Mouse (Mus musculus): Measurements from ENCODE around the gene Pla2g2e. TPM values are rescaled to one million over a fixed set of nuclear protein-coding genes. Genes with fewer than 3 reads are reported as not detected.

Gene Pla2g2e
- not detected in 2 replicates for polyA plus RNA-seq (2015; fragmentation: Nextera tagmentation; extraction: Ambion mirVana)

GRCm38 (mm10) chr4:138877731-138878130 is at the start of gene Pla2g2e:
TSS of gene Pla2g2e (plus strand) at chr4:138877942.
- Histone ChIP-seq H3K36me3 (no peaks in the 10 kb centered on the region), H3K9me3 (replicated peaks) (no peaks in the 10 kb centered on the region), H3K9ac (no peak within 1 kb of the TSS), H3K27me3 (peaks cover 6% of the 10 kb centered on the region), H3K27ac (no peak within 1 kb of the TSS), H3K4me2 (no peak within 1 kb of the TSS), H3K4me3 (replicated peaks) (no peak within 1 kb of the TSS), H3K4me1 (replicated peaks) (no peaks in the 10 kb centered on the region)
- DNase-seq (no peak), ATAC-seq (ENCODE audit: low read depth) (no peak)
- 59% methylated on average over 4 of the region's 4 CpGs for WGBS (ENCODE audit: insufficient replicate concordance)

GRCm38 (mm10) chr4:138839806-138840205 is 37.9 kb upstream of the Pla2g2e start:
- no peak overlapping the region for H3K4me3 ChIP-seq (replicated peaks)
- DNase-seq: no peak
- 61% methylated on average over 6 of the region's 6 CpGs for WGBS (ENCODE audit: insufficient replicate concordance)
- peaks cover 9% of the 10 kb centered on the region; the same call in 1 of the 2 replicates for H3K9me3 ChIP-seq (replicated peaks)
- no peaks in the 10 kb centered on the region for H3K4me1 ChIP-seq (replicated peaks)
- no peaks in the 10 kb centered on the region for H3K36me3 ChIP-seq
- H3K9ac ChIP-seq: no peak overlapping the region
- no peak overlapping the region for H3K27ac ChIP-seq
- no peaks in the 10 kb centered on the region for H3K27me3 ChIP-seq
- ATAC-seq (ENCODE audit: low read depth): no peak
- no peak overlapping the region for H3K4me2 ChIP-seq

GRCm38 (mm10) chr4:138840726-138841125 is 37.0 kb upstream of the Pla2g2e start:
- Histone ChIP-seq H3K4me2 (no peak overlapping the region), H3K9me3 (replicated peaks) (peaks cover 13% of the 10 kb centered on the region; the same call in 1 of the 2 replicates), H3K4me3 (replicated peaks) (no peak overlapping the region), H3K9ac (no peak overlapping the region), H3K36me3 (no peaks in the 10 kb centered on the region), H3K27ac (no peak overlapping the region), H3K27me3 (no peaks in the 10 kb centered on the region), H3K4me1 (replicated peaks) (no peaks in the 10 kb centered on the region)
- ATAC-seq (ENCODE audit: low read depth) (no peak), DNase-seq (no peak)
- WGBS (ENCODE audit: insufficient replicate concordance): 61% methylated on average over 8 of the region's 8 CpGs

GRCm38 (mm10) chr4:138841386-138841785 is 36.4 kb upstream of the Pla2g2e start:
- no peaks in the 10 kb centered on the region for H3K36me3 ChIP-seq
- H3K27ac ChIP-seq: no peak overlapping the region
- DNase-seq: no peak
- H3K4me2 ChIP-seq: no peak overlapping the region
- WGBS (ENCODE audit: insufficient replicate concordance): 78% methylated on average over 7 of the region's 7 CpGs
- H3K27me3 ChIP-seq: no peaks in the 10 kb centered on the region
- H3K9ac ChIP-seq: no peak overlapping the region
- H3K4me1 ChIP-seq (replicated peaks): no peaks in the 10 kb centered on the region
- no peak for ATAC-seq (ENCODE audit: low read depth)
- no peak overlapping the region for H3K4me3 ChIP-seq (replicated peaks)
- peaks cover 13% of the 10 kb centered on the region; the same call in 1 of the 2 replicates for H3K9me3 ChIP-seq (replicated peaks)

- DNase-seq (peak; percentile 15), ATAC-seq (ENCODE audit: low read depth) (no peak)
- WGBS (ENCODE audit: insufficient replicate concordance): 2% methylated on average over 4 of the region's 4 CpGs
- H3K9ac ChIP-seq: no peak overlapping the region
- no peak overlapping the region for H3K4me3 ChIP-seq (replicated peaks)
- no peaks in the 10 kb centered on the region for H3K4me1 ChIP-seq (replicated peaks)
- peaks cover 12% of the 10 kb centered on the region for H3K27me3 ChIP-seq
- no peaks in the 10 kb centered on the region for H3K36me3 ChIP-seq
- no peaks in the 10 kb centered on the region for H3K9me3 ChIP-seq (replicated peaks)
- no peak overlapping the region for H3K27ac ChIP-seq
- H3K4me2 ChIP-seq: no peak overlapping the region
Observed at GRCm38 (mm10) chr4:138851463-138851862, 26.3 kb upstream of the Pla2g2e start.

- no peak overlapping the region for H3K4me2 ChIP-seq
- no peak overlapping the region for H3K27ac ChIP-seq
- no peak overlapping the region for H3K4me3 ChIP-seq (replicated peaks)
- ATAC-seq (ENCODE audit: low read depth) (no peak), DNase-seq (no peak)
- H3K27me3 ChIP-seq: peaks cover 12% of the 10 kb centered on the region
- no peaks in the 10 kb centered on the region for H3K4me1 ChIP-seq (replicated peaks)
- no peaks in the 10 kb centered on the region for H3K9me3 ChIP-seq (replicated peaks)
- H3K9ac ChIP-seq: no peak overlapping the region
- no peaks in the 10 kb centered on the region for H3K36me3 ChIP-seq
- WGBS (ENCODE audit: insufficient replicate concordance): 60% methylated on average over 6 of the region's 6 CpGs
Observed at GRCm38 (mm10) chr4:138852961-138853360, 24.8 kb upstream of the Pla2g2e start.

- no peak for DNase-seq
Observed at GRCm38 (mm10) chr4:138855092-138855632, 22.6 kb upstream of the Pla2g2e start.

GRCm38 (mm10) chr4:138856491-138856890 is 21.3 kb upstream of the Pla2g2e start:
- H3K9me3 ChIP-seq (replicated peaks): no peaks in the 10 kb centered on the region
- no peak overlapping the region for H3K4me2 ChIP-seq
- H3K4me1 ChIP-seq (replicated peaks): no peaks in the 10 kb centered on the region
- H3K4me3 ChIP-seq (replicated peaks): no peak overlapping the region
- ATAC-seq (ENCODE audit: low read depth): no peak
- 11% methylated on average over 7 of the region's 7 CpGs for WGBS (ENCODE audit: insufficient replicate concordance)
- peak; percentile 43 for DNase-seq
- H3K27me3 ChIP-seq: peaks cover 12% of the 10 kb centered on the region
- no peak overlapping the region for H3K9ac ChIP-seq
- no peak overlapping the region for H3K27ac ChIP-seq
- H3K36me3 ChIP-seq: no peaks in the 10 kb centered on the region

More at GRCm38 (mm10) chr4:138855092-138855632, 22.6 kb upstream of the Pla2g2e start:
- H3K27ac ChIP-seq: no peak overlapping the region
- no peak overlapping the region for H3K9ac ChIP-seq
- no peaks in the 10 kb centered on the region for H3K9me3 ChIP-seq (replicated peaks)
- H3K4me3 ChIP-seq (replicated peaks): no peak overlapping the region
- ATAC-seq (ENCODE audit: low read depth): no peak
- peaks cover 9% of the 10 kb centered on the region for H3K27me3 ChIP-seq
- WGBS (ENCODE audit: insufficient replicate concordance): 69% methylated on average over 9 of the region's 9 CpGs
- H3K36me3 ChIP-seq: no peaks in the 10 kb centered on the region
- no peaks in the 10 kb centered on the region for H3K4me1 ChIP-seq (replicated peaks)
- H3K4me2 ChIP-seq: no peak overlapping the region

- Histone ChIP-seq H3K9me3 (replicated peaks) (no peaks in the 10 kb centered on the region), H3K4me2 (no peak overlapping the region), H3K36me3 (no peaks in the 10 kb centered on the region), H3K4me1 (replicated peaks) (no peaks in the 10 kb centered on the region), H3K27ac (no peak overlapping the region), H3K27me3 (peaks cover 12% of the 10 kb centered on the region), H3K9ac (no peak overlapping the region), H3K4me3 (replicated peaks) (no peak overlapping the region)
- ATAC-seq (ENCODE audit: low read depth) (no peak), DNase-seq (no peak)
- 25% methylated on average over 10 of the region's 10 CpGs for WGBS (ENCODE audit: insufficient replicate concordance)
Observed at GRCm38 (mm10) chr4:138857576-138857975, 20.2 kb upstream of the Pla2g2e start.

GRCm38 (mm10) chr4:138858446-138858845 is 19.3 kb upstream of the Pla2g2e start:
- H3K9me3 ChIP-seq (replicated peaks): no peaks in the 10 kb centered on the region
- no peak overlapping the region for H3K4me2 ChIP-seq
- no peak overlapping the region for H3K9ac ChIP-seq
- H3K4me3 ChIP-seq (replicated peaks): no peak overlapping the region
- no peaks in the 10 kb centered on the region for H3K36me3 ChIP-seq
- H3K27ac ChIP-seq: no peak overlapping the region
- H3K4me1 ChIP-seq (replicated peaks): no peaks in the 10 kb centered on the region
- no peak for DNase-seq
- 49% methylated on average over 15 of the region's 15 CpGs for WGBS (ENCODE audit: insufficient replicate concordance)
- H3K27me3 ChIP-seq: peaks cover 12% of the 10 kb centered on the region
- no peak for ATAC-seq (ENCODE audit: low read depth)

GRCm38 (mm10) chr4:138859245-138859644 is 18.5 kb upstream of the Pla2g2e start:
- no peak for ATAC-seq (ENCODE audit: low read depth)
- 19% methylated on average over 9 of the region's 9 CpGs for WGBS (ENCODE audit: insufficient replicate concordance)

GRCm38 (mm10) chr4:138859728-138860127 is 18.0 kb upstream of the Pla2g2e start:
- Histone ChIP-seq H3K27me3 (peaks cover 14% of the 10 kb centered on the region), H3K9me3 (replicated peaks) (no peaks in the 10 kb centered on the region), H3K36me3 (no peaks in the 10 kb centered on the region), H3K9ac (no peak overlapping the region), H3K4me1 (replicated peaks) (no peaks in the 10 kb centered on the region), H3K27ac (no peak overlapping the region), H3K4me2 (peak overlapping the region; percentile 5; the same call in 1 of the 2 replicates), H3K4me3 (replicated peaks) (no peak overlapping the region)
- ATAC-seq (ENCODE audit: low read depth): no peak
- peak; percentile 41 for DNase-seq
- 7% methylated on average over 13 of the region's 13 CpGs for WGBS (ENCODE audit: insufficient replicate concordance)

More at GRCm38 (mm10) chr4:138859245-138859644, 18.5 kb upstream of the Pla2g2e start:
- no peak overlapping the region for H3K4me3 ChIP-seq (replicated peaks)
- DNase-seq: no peak
- H3K36me3 ChIP-seq: no peaks in the 10 kb centered on the region
- no peaks in the 10 kb centered on the region for H3K9me3 ChIP-seq (replicated peaks)
- peaks cover 12% of the 10 kb centered on the region for H3K27me3 ChIP-seq
- H3K4me1 ChIP-seq (replicated peaks): no peaks in the 10 kb centered on the region
- no peak overlapping the region for H3K9ac ChIP-seq
- no peak overlapping the region for H3K27ac ChIP-seq
- 0 out of 2 replicates have a peak overlapping the region, but pooled peaks have one; percentile 5 for H3K4me2 ChIP-seq

Data from liver, embryonic 13.5 days (tissue).